Mouse (Mus musculus) right cerebral cortex, postnatal 36 days (tissue): Measurements from ENCODE around the gene Usp25.
A peak's percentile ranks its signal among the peaks of the same experiment; 100 is the strongest.

Source experiments
- DNase-seq, 2 experiments: peaks; one replicate each; pipeline ENCODE4 v3.0.0; 2022; ENCODE audit warnings: low spot score in 2 of 2, mixed read lengths in 1 of 2

Gene Usp25

GRCm38 (mm10) chr16:77013427-77014320 lies at the start of gene Usp25:
TSS of gene Usp25 (plus strand) at chr16:77013706.
- DNase-seq, result peak; percentile 80

GRCm38 (mm10) chr16:76967593-76968275 lies 45.8 kb upstream of the Usp25 start:
- no peak for DNase-seq

GRCm38 (mm10) chr16:76971211-76971610 lies 42.3 kb upstream of the Usp25 start:
- no peak for DNase-seq

- DNase-seq, result no peak
These were observed 36.6 kb upstream of the Usp25 start for GRCm38 (mm10) chr16:76976787-76977430.

GRCm38 (mm10) chr16:76983696-76984095 lies 29.8 kb upstream of the Usp25 start:
- no peak for DNase-seq

- DNase-seq, result no peak
These were observed 25.8 kb upstream of the Usp25 start for GRCm38 (mm10) chr16:76987711-76988110.

- DNase-seq, result no peak
These were observed 9.6 kb upstream of the Usp25 start for GRCm38 (mm10) chr16:77003900-77004299.

- DNase-seq, result no peak
These were observed 4.3 kb upstream of the Usp25 start for GRCm38 (mm10) chr16:77009173-77009572.

- DNase-seq, result no peak
These were observed 1.1 kb downstream of the Usp25 start for GRCm38 (mm10) chr16:77014321-77015211.

GRCm38 (mm10) chr16:77015380-77016346 lies 2.2 kb downstream of the Usp25 start:
- DNase-seq, result no peak

GRCm38 (mm10) chr16:77017931-77018330 lies 4.4 kb downstream of the Usp25 start:
- DNase-seq, result no peak

GRCm38 (mm10) chr16:77020190-77020589 lies 6.7 kb downstream of the Usp25 start:
- no peak for DNase-seq

- no peak for DNase-seq
These were observed 10.3 kb downstream of the Usp25 start for GRCm38 (mm10) chr16:77023627-77024379.

GRCm38 (mm10) chr16:77026099-77026498 lies 12.6 kb downstream of the Usp25 start:
- DNase-seq, result no peak

GRCm38 (mm10) chr16:77026933-77027332 lies 13.4 kb downstream of the Usp25 start:
- no peak for DNase-seq

- DNase-seq, result no peak
These were observed 14.6 kb downstream of the Usp25 start for GRCm38 (mm10) chr16:77027976-77028686.

- no peak for DNase-seq
These were observed 15.3 kb downstream of the Usp25 start for GRCm38 (mm10) chr16:77028687-77029417.

- DNase-seq, result no peak
These were observed 16.9 kb downstream of the Usp25 start for GRCm38 (mm10) chr16:77030435-77030834.
